Mouse (Mus musculus) neural tube, embryonic 12.5 days (tissue): ENCODE results near the gene Slc9b1. TPM values are rescaled to one million over a fixed set of nuclear protein-coding genes. Genes with fewer than 3 reads are reported as not detected.

Experiments
- ATAC-seq: fragments of 200-750 bp; cut with Nextera tagmentation; 2 replicates; pipeline ENCODE4 v1.8.0; 2017; ENCODE audit warnings: low read depth, mild to moderate bottlenecking, moderate TSS enrichment, moderate library complexity; ENCODE audit not compliant: low FRiP score
- H3K27ac ChIP-seq: fragments of 300-500 bp; sonication (generic); 2 replicates; pipeline ENCODE4 v1.5.1; 2016
- H3K27me3 ChIP-seq: fragments of 300-500 bp; sonication (generic); replicated peaks from 2 replicates; pipeline ENCODE4 v1.6.1; 2016; ENCODE audit warnings: mild to moderate bottlenecking
- H3K36me3 ChIP-seq: fragments of 300-500 bp; sonication (generic); 2 replicates; pipeline ENCODE4 v1.6.1; 2016; ENCODE audit warnings: mild to moderate bottlenecking
- H3K4me1 ChIP-seq: fragments of 300-500 bp; sonication (generic); 2 replicates; pipeline ENCODE4 v1.6.1; 2016
- H3K4me2 ChIP-seq: fragments of 300-500 bp; sonication (generic); replicated peaks from 2 replicates; pipeline ENCODE4 v1.6.1; 2016; ENCODE audit warnings: mild to moderate bottlenecking
- H3K4me3 ChIP-seq: fragments of 300-500 bp; sonication (generic); 2 replicates; pipeline ENCODE4 v1.5.1; 2016
- H3K9ac ChIP-seq: fragments of 300-500 bp; sonication (generic); 2 replicates; pipeline ENCODE4 v1.6.1; 2016; ENCODE audit warnings: mild to moderate bottlenecking
- H3K9me3 ChIP-seq: fragments of 300-500 bp; sonication (generic); 2 replicates; pipeline ENCODE4 v1.6.1; 2016; ENCODE audit warnings: mild to moderate bottlenecking
- WGBS: fragments of 180-500 bp; shearing (Covaris S2); methylation state at CpG from one replicate; pipeline ENCODE4 v1.1.7; 2016; 5-methylcytosine and 5-hydroxymethylcytosine counted together
- polyA plus RNA-seq: library from polyadenylated mRNA; unstranded; fragments of >200 nt; fragmentation: Nextera tagmentation; extraction: Ambion mirVana; gene quantifications from 2 replicates; pipeline ENCODE4 v1.2.1, GENCODE M21; 2016

Gene Slc9b1
- polyA plus RNA-seq, 1 experiment from 2014 or later, result not detected

DNA sequence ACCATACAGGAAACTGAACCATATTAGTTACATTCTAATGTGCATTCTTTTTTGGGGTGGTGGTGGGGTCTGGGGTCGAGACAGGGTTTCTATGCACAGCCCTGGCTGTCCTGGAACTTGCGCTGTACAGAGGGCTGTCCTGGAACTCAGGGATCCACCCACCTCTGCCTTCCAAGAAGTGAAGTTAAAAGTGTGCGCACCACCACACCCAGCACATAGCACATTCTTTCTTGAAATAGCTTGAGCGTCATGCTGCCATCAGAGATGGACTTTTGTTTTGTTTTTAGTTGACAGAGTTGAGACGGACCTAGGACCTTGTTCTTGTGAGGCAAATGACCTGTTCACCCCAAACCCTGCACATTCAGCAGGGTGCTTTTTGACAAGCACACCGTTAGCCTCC lies 20.7 kb upstream of the Slc9b1 start:
- H3K9ac ChIP-seq, result no peak overlapping the region
- ATAC-seq, result no peak
- H3K9me3 ChIP-seq, result no peaks in the 10 kb centered on the region
- H3K27ac ChIP-seq, result no peak overlapping the region
- H3K4me2 ChIP-seq, result no peak overlapping the region
- no peaks in the 10 kb centered on the region for H3K36me3 ChIP-seq
- no peak overlapping the region for H3K4me3 ChIP-seq
- H3K4me1 ChIP-seq, result peaks cover 3% of the 10 kb centered on the region; the same call in 1 of the 2 replicates
- no peaks in the 10 kb centered on the region for H3K27me3 ChIP-seq
- 80% methylated on average over 6 of the region's 6 CpGs for WGBS

GRCm38 (mm10) chr3:135327601-135328000 lies 20.2 kb upstream of the Slc9b1 start:
- Histone ChIP-seq H3K4me1 (peaks cover 3% of the 10 kb centered on the region; the same call in 1 of the 2 replicates), H3K36me3 (no peaks in the 10 kb centered on the region), H3K9me3 (no peaks in the 10 kb centered on the region), H3K27ac (no peak overlapping the region), H3K27me3 (no peaks in the 10 kb centered on the region), H3K4me3 (no peak overlapping the region), H3K9ac (no peak overlapping the region), H3K4me2 (no peak overlapping the region)
- 61% methylated on average over 2 of the region's 2 CpGs for WGBS
- ATAC-seq, result no peak

- H3K27me3 ChIP-seq, result no peaks in the 10 kb centered on the region
- no peak overlapping the region for H3K4me3 ChIP-seq
- H3K4me2 ChIP-seq, result no peak overlapping the region
- no peaks in the 10 kb centered on the region for H3K9me3 ChIP-seq
- H3K9ac ChIP-seq, result no peak overlapping the region
- H3K27ac ChIP-seq, result no peak overlapping the region
- ATAC-seq, result no peak
- peaks cover 3% of the 10 kb centered on the region; the same call in 1 of the 2 replicates for H3K4me1 ChIP-seq
- 40% methylated on average over 3 of the region's 3 CpGs for WGBS
- no peaks in the 10 kb centered on the region for H3K36me3 ChIP-seq
Measured at GRCm38 (mm10) chr3:135328560-135328959, 19.3 kb upstream of the Slc9b1 start.

GRCm38 (mm10) chr3:135332691-135333090 lies 15.1 kb upstream of the Slc9b1 start:
- Histone ChIP-seq H3K27ac (no peak overlapping the region), H3K4me3 (no peak overlapping the region), H3K36me3 (no peaks in the 10 kb centered on the region), H3K4me2 (no peak overlapping the region), H3K9ac (no peak overlapping the region), H3K9me3 (no peaks in the 10 kb centered on the region), H3K27me3 (no peaks in the 10 kb centered on the region), H3K4me1 (no peaks in the 10 kb centered on the region)
- ATAC-seq, result no peak

DNA sequence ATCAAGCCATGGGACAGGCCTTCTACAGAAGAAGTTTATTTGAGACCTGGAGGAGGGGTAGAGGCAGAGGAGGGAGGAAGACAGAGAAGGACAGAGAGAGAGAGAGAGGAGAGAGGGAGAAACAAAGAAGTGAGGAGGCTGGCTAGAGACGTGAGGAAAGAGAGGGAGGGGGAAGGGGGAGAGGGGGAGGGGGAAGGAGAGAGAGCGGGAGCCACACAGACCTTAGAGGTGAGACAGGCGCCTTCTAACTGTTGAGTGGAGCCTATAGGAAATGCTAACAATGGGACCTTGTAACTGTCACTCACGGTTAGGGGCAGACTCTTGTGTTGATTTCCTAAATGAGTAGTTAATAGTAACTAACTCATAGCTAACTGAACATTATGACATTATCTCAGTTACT lies 14.1 kb upstream of the Slc9b1 start:
- Histone ChIP-seq H3K9me3 (no peaks in the 10 kb centered on the region), H3K36me3 (no peaks in the 10 kb centered on the region), H3K9ac (no peak overlapping the region), H3K4me1 (no peaks in the 10 kb centered on the region), H3K4me2 (no peak overlapping the region), H3K4me3 (no peak overlapping the region), H3K27me3 (no peaks in the 10 kb centered on the region), H3K27ac (no peak overlapping the region)
- 54% methylated on average over 4 of the region's 4 CpGs for WGBS
- ATAC-seq, result no peak

GRCm38 (mm10) chr3:135349022-135349421 lies 1.2 kb downstream of the Slc9b1 start:
- Histone ChIP-seq H3K9ac (no peak overlapping the region), H3K4me3 (no peak overlapping the region), H3K27me3 (no peaks in the 10 kb centered on the region), H3K36me3 (no peaks in the 10 kb centered on the region), H3K9me3 (no peaks in the 10 kb centered on the region), H3K4me2 (no peak overlapping the region), H3K27ac (no peak overlapping the region), H3K4me1 (no peaks in the 10 kb centered on the region)
- no peak for ATAC-seq

DNA sequence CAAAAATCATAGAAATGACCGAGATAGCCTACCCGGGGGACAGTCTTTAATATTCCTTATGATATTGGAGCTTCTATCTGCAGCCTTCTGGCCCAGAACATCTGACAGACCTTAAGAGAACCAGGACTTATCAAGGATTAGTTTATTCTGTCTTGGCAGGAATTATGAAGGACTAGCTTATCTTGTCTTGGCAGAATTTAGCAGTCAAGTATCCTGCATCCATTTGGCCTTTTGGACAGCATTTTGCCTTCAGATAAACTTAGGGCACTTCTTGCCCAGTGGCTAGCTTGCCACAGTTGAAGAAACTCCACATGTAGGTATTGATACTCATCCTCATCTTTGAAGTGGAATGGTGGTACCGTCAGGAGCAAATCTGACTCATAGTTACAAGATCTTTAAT lies 4.0 kb downstream of the Slc9b1 start:
- WGBS, result 93% methylated on average over 3 of the region's 3 CpGs
- Histone ChIP-seq H3K9me3 (no peaks in the 10 kb centered on the region), H3K4me1 (no peaks in the 10 kb centered on the region), H3K36me3 (no peaks in the 10 kb centered on the region), H3K27ac (no peak overlapping the region), H3K27me3 (no peaks in the 10 kb centered on the region), H3K9ac (no peak overlapping the region), H3K4me2 (no peak overlapping the region), H3K4me3 (no peak overlapping the region)
- ATAC-seq, result no peak

DNA sequence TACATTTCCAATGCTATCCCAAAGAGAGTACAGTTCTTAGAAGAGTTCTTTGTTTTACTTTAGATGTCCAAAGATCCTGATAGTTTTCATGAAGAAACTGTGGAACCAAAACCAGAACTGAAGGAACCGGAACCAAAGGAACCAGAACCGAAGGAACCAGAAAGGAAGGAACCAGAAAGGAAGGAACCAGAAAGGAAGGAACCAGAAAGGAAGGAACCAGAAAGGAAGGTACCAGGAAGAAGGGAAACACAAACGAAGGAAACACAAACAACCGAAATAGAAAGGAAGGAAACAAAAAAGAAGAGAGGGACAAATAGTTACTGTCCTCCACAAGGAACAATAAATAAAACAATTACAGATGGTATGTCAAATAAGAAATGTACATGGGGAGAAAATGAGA lies 9.6 kb downstream of the Slc9b1 start:
- Histone ChIP-seq H3K4me2 (no peak overlapping the region), H3K4me1 (no peaks in the 10 kb centered on the region), H3K9ac (no peak overlapping the region), H3K9me3 (no peaks in the 10 kb centered on the region), H3K36me3 (no peaks in the 10 kb centered on the region), H3K27ac (no peak overlapping the region), H3K4me3 (no peak overlapping the region), H3K27me3 (no peaks in the 10 kb centered on the region)
- WGBS, result 88% methylated on average over 4 of the region's 4 CpGs
- no peak for ATAC-seq

DNA sequence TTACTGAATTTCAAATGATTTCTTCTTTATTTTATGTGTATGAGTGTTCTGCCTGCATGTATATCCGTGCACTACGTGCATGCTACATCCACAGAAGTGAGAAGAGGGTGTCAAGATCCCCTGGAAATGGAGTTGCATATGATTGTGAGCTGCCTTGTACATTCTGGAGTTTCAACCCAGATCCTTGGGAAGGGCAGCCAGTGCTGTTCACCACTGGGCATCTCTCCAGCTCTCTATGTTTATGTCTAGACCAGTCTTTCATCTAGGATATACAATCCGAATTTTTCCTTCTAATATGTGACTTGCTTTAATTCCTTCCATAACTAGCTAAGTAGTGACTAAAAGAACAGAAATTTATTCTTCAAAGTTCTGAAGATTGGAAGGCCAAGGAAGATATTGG lies 28.0 kb downstream of the Slc9b1 start:
- H3K36me3 ChIP-seq, result no peaks in the 10 kb centered on the region
- no peak overlapping the region for H3K9ac ChIP-seq
- no peak overlapping the region for H3K27ac ChIP-seq
- no peaks in the 10 kb centered on the region for H3K27me3 ChIP-seq
- no peak overlapping the region for H3K4me3 ChIP-seq
- no peaks in the 10 kb centered on the region for H3K4me1 ChIP-seq
- WGBS, result 80% methylated on average over 3 of the region's 3 CpGs
- no peak for ATAC-seq
- H3K9me3 ChIP-seq, result no peaks in the 10 kb centered on the region
- H3K4me2 ChIP-seq, result no peak overlapping the region

DNA sequence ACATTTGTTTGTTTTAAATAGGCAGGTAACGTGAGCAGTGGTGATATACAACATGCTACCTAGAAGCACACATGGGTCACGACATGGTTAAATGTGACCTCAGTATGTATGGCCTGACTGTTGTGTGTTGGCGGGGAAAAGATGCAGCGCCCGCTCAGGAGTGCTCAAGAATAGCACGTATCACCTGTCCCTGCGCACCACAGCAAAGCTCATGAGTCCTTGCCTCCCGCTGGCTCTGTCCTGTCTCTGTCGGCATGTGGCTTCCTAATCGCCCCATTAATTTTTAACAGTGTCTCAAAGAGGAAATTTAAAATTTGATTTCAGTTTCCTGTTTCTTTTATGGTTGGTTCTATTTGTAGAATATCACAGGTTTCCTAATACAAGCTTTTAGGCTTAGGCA lies 29.6 kb downstream of the Slc9b1 start:
- Histone ChIP-seq H3K4me2 (no peak overlapping the region), H3K9me3 (no peaks in the 10 kb centered on the region), H3K9ac (no peak overlapping the region), H3K27me3 (no peaks in the 10 kb centered on the region), H3K36me3 (no peaks in the 10 kb centered on the region), H3K27ac (no peak overlapping the region), H3K4me1 (no peaks in the 10 kb centered on the region), H3K4me3 (no peak overlapping the region)
- ATAC-seq, result no peak
- WGBS, result 82% methylated on average over 10 of the region's 10 CpGs

DNA sequence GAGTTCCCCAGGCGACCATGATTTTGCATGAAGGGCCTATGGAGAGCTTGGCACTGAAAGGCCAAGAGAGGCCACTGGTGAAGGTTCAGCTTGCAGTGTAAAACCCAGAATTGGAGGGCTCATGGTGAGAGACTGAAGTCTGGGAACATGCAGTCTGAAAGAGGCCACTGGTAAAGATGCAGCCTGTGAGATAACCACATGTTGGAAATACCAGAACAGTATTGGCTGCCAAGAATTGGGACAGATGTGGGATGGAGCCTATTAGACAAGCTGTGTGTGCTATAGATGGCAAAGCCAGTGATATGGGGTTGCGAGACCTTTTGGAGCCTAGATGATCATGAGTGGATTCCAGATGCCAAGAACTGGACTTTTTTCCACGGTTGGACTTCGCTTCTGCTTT lies 32.0 kb downstream of the Slc9b1 start:
- Histone ChIP-seq H3K27ac (no peak overlapping the region), H3K4me2 (no peak overlapping the region), H3K36me3 (no peaks in the 10 kb centered on the region), H3K9ac (no peak overlapping the region), H3K4me3 (no peak overlapping the region), H3K4me1 (no peaks in the 10 kb centered on the region), H3K27me3 (no peaks in the 10 kb centered on the region), H3K9me3 (no peaks in the 10 kb centered on the region)
- 92% methylated on average over 4 of the region's 4 CpGs for WGBS
- no peak for ATAC-seq

- H3K9me3 ChIP-seq, result no peaks in the 10 kb centered on the region
- H3K9ac ChIP-seq, result no peak overlapping the region
- H3K36me3 ChIP-seq, result no peaks in the 10 kb centered on the region
- no peaks in the 10 kb centered on the region for H3K4me1 ChIP-seq
- no peak for ATAC-seq
- no peak overlapping the region for H3K27ac ChIP-seq
- no peaks in the 10 kb centered on the region for H3K27me3 ChIP-seq
- 84% methylated on average over 6 of the region's 6 CpGs for WGBS
- no peak overlapping the region for H3K4me2 ChIP-seq
- H3K4me3 ChIP-seq, result no peak overlapping the region
Measured at GRCm38 (mm10) chr3:135393186-135393585, 45.4 kb downstream of the Slc9b1 start.

- H3K4me2 ChIP-seq, result no peak overlapping the region
- 0 out of 2 replicates have a peak, but pooled peaks cover 3% of the 10 kb centered on the region for H3K4me1 ChIP-seq
- H3K9me3 ChIP-seq, result no peaks in the 10 kb centered on the region
- WGBS, result 87% methylated on average over 5 of the region's 5 CpGs
- no peak overlapping the region for H3K4me3 ChIP-seq
- H3K27ac ChIP-seq, result no peak overlapping the region
- no peak overlapping the region for H3K9ac ChIP-seq
- no peaks in the 10 kb centered on the region for H3K36me3 ChIP-seq
- ATAC-seq, result no peak
- no peaks in the 10 kb centered on the region for H3K27me3 ChIP-seq
Measured at GRCm38 (mm10) chr3:135395085-135395484, 47.3 kb downstream of the Slc9b1 start.
